Mouse (Mus musculus): ENCODE results near the gene Slc25a24. TPM values are rescaled to one million over a fixed set of nuclear protein-coding genes. Genes with fewer than 3 reads are reported as not detected.

Slc25a24 gene
- polyA plus RNA-seq, 1 experiment: 2.0 TPM

- no peak for DNase-seq (ENCODE audit: extremely low spot score in 1 of 2, low spot score in 1 of 2)
Observed at GRCm38 (mm10) chr3:109165214-109165829, 42.4 kb downstream of the Slc25a24 start.

- no peak for DNase-seq (ENCODE audit: extremely low spot score in 1 of 2, low spot score in 1 of 2)
Observed at GRCm38 (mm10) chr3:109169121-109169520, 46.2 kb downstream of the Slc25a24 start.

- DNase-seq (ENCODE audit: extremely low spot score in 1 of 2, low spot score in 1 of 2): peak in 1 of 2 experiments; percentile 88
Observed at GRCm38 (mm10) chr3:109171070-109171778, 48.3 kb downstream of the Slc25a24 start.

- no peak for DNase-seq (ENCODE audit: extremely low spot score in 1 of 2, low spot score in 1 of 2)
Observed at GRCm38 (mm10) chr3:109174394-109174793, 51.4 kb downstream of the Slc25a24 start.

GRCm38 (mm10) chr3:109178705-109179104 is 55.8 kb downstream of the Slc25a24 start:
- no peak for DNase-seq (ENCODE audit: extremely low spot score in 1 of 2, low spot score in 1 of 2)

GRCm38 (mm10) chr3:109179528-109180076 is 56.7 kb downstream of the Slc25a24 start:
- no peak for DNase-seq (ENCODE audit: extremely low spot score in 1 of 2, low spot score in 1 of 2)

- DNase-seq (ENCODE audit: extremely low spot score in 1 of 2, low spot score in 1 of 2): no peak
Observed at GRCm38 (mm10) chr3:109196166-109196565, 73.2 kb downstream of the Slc25a24 start.

GRCm38 (mm10) chr3:109199280-109199679 is 76.3 kb downstream of the Slc25a24 start:
- DNase-seq (ENCODE audit: extremely low spot score in 1 of 2, low spot score in 1 of 2): no peak

GRCm38 (mm10) chr3:109212322-109212721 is 89.4 kb downstream of the Slc25a24 start:
- DNase-seq (ENCODE audit: extremely low spot score in 1 of 2, low spot score in 1 of 2): no peak

- DNase-seq (ENCODE audit: extremely low spot score in 1 of 2, low spot score in 1 of 2): no peak
Observed at GRCm38 (mm10) chr3:109216352-109216751, 93.4 kb downstream of the Slc25a24 start.

Other genes starting within 250 kb of the Slc25a24 start
- gene Fndc7, start 233.1 kb upstream of the Slc25a24 start, polyA plus RNA-seq (2012; rRNA removed): 0.14 and 0.17 TPM in 2 replicates
- gene Prpf38b, start 211.4 kb upstream of the Slc25a24 start, polyA plus RNA-seq (2012; rRNA removed): 95.5 and 105 TPM in 2 replicates
- 1.4 and 1.6 TPM in 2 replicates for gene Henmt1, start 183.3 kb upstream of the Slc25a24 start, polyA plus RNA-seq (2012; rRNA removed)
- gene Gm9857, start 182.7 kb upstream of the Slc25a24 start, polyA plus RNA-seq (2012; rRNA removed): 0.38 and 0.61 TPM in 2 replicates
- 33.7 and 38.4 TPM in 2 replicates for gene Fam102b, start 95.5 kb upstream of the Slc25a24 start, polyA plus RNA-seq (2012; rRNA removed)
- not detected in 2 replicates for gene Slc25a54, start 42.7 kb upstream of the Slc25a24 start, polyA plus RNA-seq (2012; rRNA removed)
- gene Vav3, start 217.5 kb downstream of the Slc25a24 start, polyA plus RNA-seq (2012; rRNA removed): 4.5 and 4.7 TPM in 2 replicates